Mouse (Mus musculus): ENCODE data around the gene Farsa. TPM values are rescaled to one million over a fixed set of nuclear protein-coding genes. Genes with fewer than 3 reads are reported as not detected.

Farsa gene
- polyA plus RNA-seq, 1 experiment: 104 TPM

DNA sequence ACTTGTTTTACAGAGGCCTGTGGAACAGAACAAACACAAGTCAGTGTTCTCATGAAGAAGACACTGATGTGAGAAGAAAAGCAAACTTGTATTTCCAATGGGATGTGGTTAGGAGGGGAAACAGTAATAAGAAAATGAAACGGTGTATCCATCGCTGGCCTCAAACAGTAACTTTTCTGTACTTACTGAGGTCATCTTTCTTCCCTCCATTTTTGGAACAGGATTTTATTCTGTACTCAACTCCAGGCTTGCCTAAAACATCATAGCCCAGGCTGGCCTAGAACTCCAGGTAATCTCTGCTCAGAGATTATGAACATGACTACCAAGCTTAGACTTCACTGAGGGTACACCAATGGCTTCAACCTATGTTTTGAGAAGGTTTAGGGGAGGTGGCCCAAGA is 17.4 kb upstream of the Farsa start:
- Histone ChIP-seq H3K79me3 (ENCODE audit: low read depth) (peaks cover 21% of the 10 kb centered on the region), H3K36me3 (ENCODE audit: control insufficient read depth, insufficient read depth) (peaks cover 82% of the 10 kb centered on the region), H3K79me2 (ENCODE audit: control insufficient read depth, insufficient read depth) (peaks cover 52% of the 10 kb centered on the region), H3K4me3 (ENCODE audit: insufficient read depth, poor library complexity, severe bottlenecking) (peak overlapping the region; percentile 86), H3K27me3 (ENCODE audit: control insufficient read depth, insufficient read depth, insufficient read length) (no peaks in the 10 kb centered on the region), H3ac (ENCODE audit: control insufficient read depth, insufficient read length, low read depth) (no peak overlapping the region)
- no peak for TF ChIP-seq CEBPB (IDR thresholded peaks at IDR 0.05; ENCODE audit: low read depth)

GRCm38 (mm10) chr8:84839875-84840247 is 16.9 kb upstream of the Farsa start:
- no peaks in the 10 kb centered on the region for H3K27me3 ChIP-seq (ENCODE audit: control insufficient read depth, insufficient read depth, insufficient read length)
- peaks cover 53% of the 10 kb centered on the region for H3K79me2 ChIP-seq (ENCODE audit: control insufficient read depth, insufficient read depth)
- peaks cover 24% of the 10 kb centered on the region for H3K79me3 ChIP-seq (ENCODE audit: low read depth)
- no peak for TF ChIP-seq MYOD1 (IDR thresholded peaks at IDR 0.05; ENCODE audit: control insufficient read depth, insufficient read length, low read depth)
- TF ChIP-seq FOSL1 (IDR thresholded peaks at IDR 0.05; ENCODE audit: insufficient read depth, low read length, poor library complexity, severe bottlenecking): no peak
- no peak for TF ChIP-seq USF1 (IDR thresholded peaks at IDR 0.05; ENCODE audit: low read depth)
- TF ChIP-seq MYOG (IDR thresholded peaks at IDR 0.05; ENCODE audit: control insufficient read depth, extremely low read depth, insufficient read length): no peak
- no peak for TF ChIP-seq CTCF (IDR thresholded peaks at IDR 0.05; ENCODE audit: control insufficient read depth, insufficient read depth, insufficient read length)
- TF ChIP-seq CEBPB (IDR thresholded peaks at IDR 0.05; ENCODE audit: low read depth): no peak
- H3K4me3 ChIP-seq (ENCODE audit: insufficient read depth, poor library complexity, severe bottlenecking): peak overlapping the region; percentile 86
- peak overlapping the region; percentile 92 for H3ac ChIP-seq (ENCODE audit: control insufficient read depth, insufficient read length, low read depth)
- H3K36me3 ChIP-seq (ENCODE audit: control insufficient read depth, insufficient read depth): peaks cover 83% of the 10 kb centered on the region

GRCm38 (mm10) chr8:84840248-84840999 is 16.4 kb upstream of the Farsa start, which contains the start of gene Rad23a:
Gene Rad23a (minus strand): TSS chr8:84840665.
- Histone ChIP-seq H3K79me2 (ENCODE audit: control insufficient read depth, insufficient read depth) (peaks cover 58% of the 10 kb centered on the region), H3K27me3 (ENCODE audit: control insufficient read depth, insufficient read depth, insufficient read length) (no peaks in the 10 kb centered on the region), H3K36me3 (ENCODE audit: control insufficient read depth, insufficient read depth) (peaks cover 84% of the 10 kb centered on the region), H3ac (ENCODE audit: control insufficient read depth, insufficient read length, low read depth) (peak within 1 kb of the TSS; percentile 92), H3K79me3 (ENCODE audit: low read depth) (peaks cover 29% of the 10 kb centered on the region), H3K4me3 (ENCODE audit: insufficient read depth, poor library complexity, severe bottlenecking) (peak within 1 kb of the TSS; percentile 86)
- TF ChIP-seq CEBPB (IDR thresholded peaks at IDR 0.05; ENCODE audit: low read depth) (peak; percentile 10), CTCF (IDR thresholded peaks at IDR 0.05; ENCODE audit: control insufficient read depth, insufficient read depth, insufficient read length) (no peak), MAX (IDR thresholded peaks at IDR 0.05) (peak; percentile 85), FOSL1 (IDR thresholded peaks at IDR 0.05; ENCODE audit: insufficient read depth, low read length, poor library complexity, severe bottlenecking) (no peak), USF1 (IDR thresholded peaks at IDR 0.05; ENCODE audit: low read depth) (no peak), MYOD1 (IDR thresholded peaks at IDR 0.05; ENCODE audit: control insufficient read depth, insufficient read length, low read depth) (no peak), MYOG (IDR thresholded peaks at IDR 0.05; ENCODE audit: control insufficient read depth, extremely low read depth, insufficient read length) (no peak)

DNA sequence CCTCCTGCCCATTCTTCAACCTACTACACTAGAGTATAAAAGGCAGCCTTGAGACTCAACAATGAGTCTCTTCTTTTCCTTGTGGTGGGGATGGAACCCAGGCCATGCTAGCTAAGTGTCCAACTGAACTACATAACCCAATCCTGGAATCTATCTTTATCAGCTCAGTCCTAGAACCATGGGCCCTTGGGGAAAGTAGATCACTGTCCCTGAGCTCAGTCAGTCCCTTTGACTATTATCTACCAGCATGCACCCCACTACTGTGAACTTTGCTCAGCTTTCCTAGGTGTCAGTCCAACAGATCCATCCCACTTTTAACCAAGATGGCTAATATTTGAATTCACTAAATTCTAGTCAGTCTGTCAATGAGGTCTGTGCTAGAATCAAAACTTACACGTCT is 15.3 kb upstream of the Farsa start:
- peaks cover 69% of the 10 kb centered on the region for H3K79me2 ChIP-seq (ENCODE audit: control insufficient read depth, insufficient read depth)
- no peak overlapping the region for H3ac ChIP-seq (ENCODE audit: control insufficient read depth, insufficient read length, low read depth)
- H3K79me3 ChIP-seq (ENCODE audit: low read depth): peaks cover 40% of the 10 kb centered on the region
- no peaks in the 10 kb centered on the region for H3K27me3 ChIP-seq (ENCODE audit: control insufficient read depth, insufficient read depth, insufficient read length)
- H3K4me3 ChIP-seq (ENCODE audit: insufficient read depth, poor library complexity, severe bottlenecking): no peak overlapping the region
- peaks cover 78% of the 10 kb centered on the region for H3K36me3 ChIP-seq (ENCODE audit: control insufficient read depth, insufficient read depth)
- no peak for TF ChIP-seq MYOG (IDR thresholded peaks at IDR 0.05; ENCODE audit: control insufficient read depth, extremely low read depth, insufficient read length)
- no peak for TF ChIP-seq CTCF (IDR thresholded peaks at IDR 0.05; ENCODE audit: control insufficient read depth, insufficient read depth, insufficient read length)
- TF ChIP-seq CEBPB (IDR thresholded peaks at IDR 0.05; ENCODE audit: low read depth): no peak
- TF ChIP-seq FOSL1 (IDR thresholded peaks at IDR 0.05; ENCODE audit: insufficient read depth, low read length, poor library complexity, severe bottlenecking): no peak
- TF ChIP-seq MAX (IDR thresholded peaks at IDR 0.05): no peak
- no peak for TF ChIP-seq USF1 (IDR thresholded peaks at IDR 0.05; ENCODE audit: low read depth)
- TF ChIP-seq MYOD1 (IDR thresholded peaks at IDR 0.05; ENCODE audit: control insufficient read depth, insufficient read length, low read depth): no peak

- Histone ChIP-seq H3ac (ENCODE audit: control insufficient read depth, insufficient read length, low read depth) (peak overlapping the region; percentile 14), H3K27me3 (ENCODE audit: control insufficient read depth, insufficient read depth, insufficient read length) (no peaks in the 10 kb centered on the region), H3K79me2 (ENCODE audit: control insufficient read depth, insufficient read depth) (peaks cover 50% of the 10 kb centered on the region), H3K79me3 (ENCODE audit: low read depth) (peaks cover 33% of the 10 kb centered on the region), H3K36me3 (ENCODE audit: control insufficient read depth, insufficient read depth) (peaks cover 49% of the 10 kb centered on the region), H3K4me3 (ENCODE audit: insufficient read depth, poor library complexity, severe bottlenecking) (peak overlapping the region; percentile 97)
- TF ChIP-seq MAX (IDR thresholded peaks at IDR 0.05) (no peak), MYOG (IDR thresholded peaks at IDR 0.05; ENCODE audit: control insufficient read depth, extremely low read depth, insufficient read length) (no peak), CTCF (IDR thresholded peaks at IDR 0.05; ENCODE audit: control insufficient read depth, insufficient read depth, insufficient read length) (no peak), FOSL1 (IDR thresholded peaks at IDR 0.05; ENCODE audit: insufficient read depth, low read length, poor library complexity, severe bottlenecking) (no peak), USF1 (IDR thresholded peaks at IDR 0.05; ENCODE audit: low read depth) (no peak), CEBPB (IDR thresholded peaks at IDR 0.05; ENCODE audit: low read depth) (no peak), MYOD1 (IDR thresholded peaks at IDR 0.05; ENCODE audit: control insufficient read depth, insufficient read length, low read depth) (no peak)
These were observed 12.3 kb upstream of the Farsa start for GRCm38 (mm10) chr8:84844397-84845070.
